Mouse (Mus musculus): ENCODE results near the gene Ltv1. TPM values are rescaled to one million over a fixed set of nuclear protein-coding genes. Genes with fewer than 3 reads are reported as not detected.

The Ltv1 gene
- 19.5 TPM for polyA plus RNA-seq (2012; fragmentation: generic; extraction: Trizol)
- long read RNA-seq, experiment 1, transcript Ltv1-201 (11 exons, 2,297 nt) = major isoform, 40 of 47 reads
- long read RNA-seq, experiment 1, partial matches to known transcripts = 4 of 47 reads
- long read RNA-seq, experiment 1, other reads (novel, unspliced or antisense) = 3 of 47 reads
- long read RNA-seq, experiment 2, transcript Ltv1-201 (11 exons, 2,297 nt) = major isoform, 429 of 457 reads
- long read RNA-seq, experiment 2, partial matches to known transcripts = 9 of 457 reads
- long read RNA-seq, experiment 2, other reads (novel, unspliced or antisense) = 19 of 457 reads

DNA sequence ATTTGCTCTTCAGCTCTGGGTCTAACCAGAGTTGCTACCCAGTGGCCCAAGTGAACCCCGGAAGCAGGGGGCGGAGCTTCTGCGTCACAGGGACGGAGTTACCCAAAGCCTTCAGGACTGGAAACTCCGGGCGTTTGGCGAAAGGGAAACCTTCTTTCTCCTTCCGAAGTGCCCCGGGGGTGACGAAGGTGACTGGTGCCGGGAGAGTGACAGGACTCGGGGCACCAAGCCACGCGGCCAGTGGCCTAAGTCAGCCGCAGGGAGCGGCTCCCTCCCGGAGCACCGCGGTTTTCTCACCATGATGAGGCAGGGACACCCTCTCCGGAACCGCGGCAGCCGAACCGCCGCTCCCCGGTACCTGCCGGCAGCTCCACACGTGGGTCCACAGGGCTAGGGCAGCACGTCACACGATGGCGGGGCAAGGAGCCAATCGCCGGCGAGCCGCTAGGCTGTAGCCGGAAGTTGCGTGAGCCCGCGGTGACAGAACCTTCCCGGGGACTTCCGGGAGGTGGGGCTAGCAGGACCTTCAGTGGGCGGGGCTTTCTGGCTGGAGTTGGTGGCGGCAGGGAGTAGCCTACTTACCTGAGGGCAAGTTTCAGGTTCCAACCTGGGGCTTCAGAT is at the start of gene Ltv1:
Gene Ltv1 (minus strand): TSS at position 438 of the 621 bp plus-strand sequence.
- H3ac ChIP-seq (ENCODE audit: control insufficient read depth, insufficient read length, low read depth) = peak within 1 kb of the TSS; percentile 92
- H3K79me2 ChIP-seq (ENCODE audit: control insufficient read depth, insufficient read depth) = peaks cover 19% of the 10 kb centered on the region
- TF ChIP-seq FOSL1 (IDR thresholded peaks at IDR 0.05; ENCODE audit: insufficient read depth, low read length, poor library complexity, severe bottlenecking) (no peak), USF1 (IDR thresholded peaks at IDR 0.05; ENCODE audit: low read depth) (no peak), CEBPB (IDR thresholded peaks at IDR 0.05; ENCODE audit: low read depth) (peak; percentile 1), CTCF (IDR thresholded peaks at IDR 0.05; ENCODE audit: control insufficient read depth, insufficient read depth, insufficient read length) (no peak), MYOD1 (IDR thresholded peaks at IDR 0.05; ENCODE audit: control insufficient read depth, insufficient read length, low read depth) (no peak), MAX (IDR thresholded peaks at IDR 0.05) (peak; percentile 89), MYOG (IDR thresholded peaks at IDR 0.05; ENCODE audit: control insufficient read depth, extremely low read depth, insufficient read length) (no peak)
- peaks cover 12% of the 10 kb centered on the region for H3K79me3 ChIP-seq (ENCODE audit: low read depth)
- peak within 1 kb of the TSS; percentile 98 for H3K4me3 ChIP-seq (ENCODE audit: insufficient read depth, poor library complexity, severe bottlenecking)
- H3K36me3 ChIP-seq (ENCODE audit: control insufficient read depth, insufficient read depth) = peaks cover 33% of the 10 kb centered on the region
- peaks cover 3% of the 10 kb centered on the region for H3K27me3 ChIP-seq (ENCODE audit: control insufficient read depth, insufficient read depth, insufficient read length)

GRCm38 (mm10) chr10:13240431-13240830 is 47.5 kb upstream of the Ltv1 start:
- Histone ChIP-seq H3K4me3 (ENCODE audit: insufficient read depth, poor library complexity, severe bottlenecking) (no peak overlapping the region), H3K27me3 (ENCODE audit: control insufficient read depth, insufficient read depth, insufficient read length) (peaks cover 12% of the 10 kb centered on the region), H3K36me3 (ENCODE audit: control insufficient read depth, insufficient read depth) (no peaks in the 10 kb centered on the region), H3ac (ENCODE audit: control insufficient read depth, insufficient read length, low read depth) (no peak overlapping the region), H3K79me2 (ENCODE audit: control insufficient read depth, insufficient read depth) (no peaks in the 10 kb centered on the region), H3K79me3 (ENCODE audit: low read depth) (no peaks in the 10 kb centered on the region)
- TF ChIP-seq FOSL1 (IDR thresholded peaks at IDR 0.05; ENCODE audit: insufficient read depth, low read length, poor library complexity, severe bottlenecking) (no peak), USF1 (IDR thresholded peaks at IDR 0.05; ENCODE audit: low read depth) (no peak), CEBPB (IDR thresholded peaks at IDR 0.05; ENCODE audit: low read depth) (no peak), MYOD1 (IDR thresholded peaks at IDR 0.05; ENCODE audit: control insufficient read depth, insufficient read length, low read depth) (no peak), CTCF (IDR thresholded peaks at IDR 0.05; ENCODE audit: control insufficient read depth, insufficient read depth, insufficient read length) (no peak), MYOG (IDR thresholded peaks at IDR 0.05; ENCODE audit: control insufficient read depth, extremely low read depth, insufficient read length) (no peak), MAX (IDR thresholded peaks at IDR 0.05) (no peak)

DNA sequence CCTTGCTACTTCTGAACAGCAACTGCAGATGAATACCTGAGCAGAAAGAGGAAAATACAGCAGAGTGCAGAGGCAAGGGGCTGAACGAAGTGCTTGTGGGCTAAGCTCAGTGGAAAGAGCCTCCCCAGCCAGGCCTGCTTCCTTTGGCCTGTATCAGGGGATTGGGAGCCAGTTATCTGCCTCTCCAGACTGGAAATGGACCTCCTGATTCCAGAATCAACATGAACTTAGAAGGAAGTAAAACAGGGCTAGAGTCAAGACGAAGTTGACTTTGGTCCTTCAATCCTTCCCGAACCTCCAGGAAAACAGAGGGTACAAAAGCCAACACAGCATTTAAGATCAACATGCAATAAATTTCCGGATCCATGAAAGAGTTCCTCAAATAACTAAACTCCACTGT is 45.2 kb upstream of the Ltv1 start:
- no peak overlapping the region for H3K4me3 ChIP-seq (ENCODE audit: insufficient read depth, poor library complexity, severe bottlenecking)
- no peaks in the 10 kb centered on the region for H3K79me3 ChIP-seq (ENCODE audit: low read depth)
- no peaks in the 10 kb centered on the region for H3K79me2 ChIP-seq (ENCODE audit: control insufficient read depth, insufficient read depth)
- H3K27me3 ChIP-seq (ENCODE audit: control insufficient read depth, insufficient read depth, insufficient read length) = peaks cover 5% of the 10 kb centered on the region
- no peaks in the 10 kb centered on the region for H3K36me3 ChIP-seq (ENCODE audit: control insufficient read depth, insufficient read depth)
- TF ChIP-seq FOSL1 (IDR thresholded peaks at IDR 0.05; ENCODE audit: insufficient read depth, low read length, poor library complexity, severe bottlenecking) = no peak
- TF ChIP-seq MYOD1 (IDR thresholded peaks at IDR 0.05; ENCODE audit: control insufficient read depth, insufficient read length, low read depth) = no peak
- TF ChIP-seq USF1 (IDR thresholded peaks at IDR 0.05; ENCODE audit: low read depth) = no peak
- TF ChIP-seq MAX (IDR thresholded peaks at IDR 0.05) = no peak
- TF ChIP-seq CEBPB (IDR thresholded peaks at IDR 0.05; ENCODE audit: low read depth) = no peak
- no peak for TF ChIP-seq MYOG (IDR thresholded peaks at IDR 0.05; ENCODE audit: control insufficient read depth, extremely low read depth, insufficient read length)
- TF ChIP-seq CTCF (IDR thresholded peaks at IDR 0.05; ENCODE audit: control insufficient read depth, insufficient read depth, insufficient read length) = no peak
- H3ac ChIP-seq (ENCODE audit: control insufficient read depth, insufficient read length, low read depth) = no peak overlapping the region

GRCm38 (mm10) chr10:13236866-13237265 is 43.9 kb upstream of the Ltv1 start:
- TF ChIP-seq MYOD1 (IDR thresholded peaks at IDR 0.05; ENCODE audit: control insufficient read depth, insufficient read length, low read depth) = no peak
- TF ChIP-seq USF1 (IDR thresholded peaks at IDR 0.05; ENCODE audit: low read depth) = no peak
- TF ChIP-seq CTCF (IDR thresholded peaks at IDR 0.05; ENCODE audit: control insufficient read depth, insufficient read depth, insufficient read length) = no peak
- TF ChIP-seq CEBPB (IDR thresholded peaks at IDR 0.05; ENCODE audit: low read depth) = no peak
- no peak for TF ChIP-seq FOSL1 (IDR thresholded peaks at IDR 0.05; ENCODE audit: insufficient read depth, low read length, poor library complexity, severe bottlenecking)
- no peak for TF ChIP-seq MAX (IDR thresholded peaks at IDR 0.05)
- TF ChIP-seq MYOG (IDR thresholded peaks at IDR 0.05; ENCODE audit: control insufficient read depth, extremely low read depth, insufficient read length) = no peak
- H3K4me3 ChIP-seq (ENCODE audit: insufficient read depth, poor library complexity, severe bottlenecking) = no peak overlapping the region
- no peaks in the 10 kb centered on the region for H3K36me3 ChIP-seq (ENCODE audit: control insufficient read depth, insufficient read depth)

DNA sequence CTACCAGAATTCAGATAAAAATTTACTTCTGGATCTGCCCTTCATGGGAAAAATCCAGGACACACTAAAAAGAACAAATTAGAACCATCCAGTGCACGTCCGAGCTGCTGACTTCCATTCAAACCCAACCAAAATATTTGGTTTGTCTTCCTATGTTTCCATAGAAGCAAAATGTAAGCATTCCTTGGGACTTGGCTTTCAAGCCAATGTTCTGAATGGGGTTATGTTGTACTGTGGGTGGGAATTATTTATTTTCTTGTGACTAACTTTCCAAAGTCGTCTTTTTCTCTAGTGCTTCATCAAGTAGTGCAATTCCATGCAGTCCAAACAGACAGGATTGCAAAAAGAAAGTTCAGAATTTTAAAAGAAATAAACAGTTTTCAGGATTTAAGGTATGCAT is 41.5 kb upstream of the Ltv1 start:
- no peaks in the 10 kb centered on the region for H3K36me3 ChIP-seq (ENCODE audit: control insufficient read depth, insufficient read depth)
- no peak overlapping the region for H3ac ChIP-seq (ENCODE audit: control insufficient read depth, insufficient read length, low read depth)
- peaks cover 5% of the 10 kb centered on the region for H3K27me3 ChIP-seq (ENCODE audit: control insufficient read depth, insufficient read depth, insufficient read length)
- no peaks in the 10 kb centered on the region for H3K79me3 ChIP-seq (ENCODE audit: low read depth)
- H3K79me2 ChIP-seq (ENCODE audit: control insufficient read depth, insufficient read depth) = no peaks in the 10 kb centered on the region
- TF ChIP-seq MYOD1 (IDR thresholded peaks at IDR 0.05; ENCODE audit: control insufficient read depth, insufficient read length, low read depth) = no peak
- H3K4me3 ChIP-seq (ENCODE audit: insufficient read depth, poor library complexity, severe bottlenecking) = no peak overlapping the region

More at GRCm38 (mm10) chr10:13236866-13237265, 43.9 kb upstream of the Ltv1 start:
- H3K27me3 ChIP-seq (ENCODE audit: control insufficient read depth, insufficient read depth, insufficient read length) = peaks cover 5% of the 10 kb centered on the region
- no peaks in the 10 kb centered on the region for H3K79me2 ChIP-seq (ENCODE audit: control insufficient read depth, insufficient read depth)
- no peak overlapping the region for H3ac ChIP-seq (ENCODE audit: control insufficient read depth, insufficient read length, low read depth)
- H3K79me3 ChIP-seq (ENCODE audit: low read depth) = no peaks in the 10 kb centered on the region

Measured in C2C12 (cell line).